Mouse (Mus musculus): ENCODE measurements around the gene Olfr697. TPM values are rescaled to one million over a fixed set of nuclear protein-coding genes. Genes with fewer than 3 reads are reported as not detected.
"Not testable (repeated sequence)": the region's sequence is repeated elsewhere in the genome, so short reads cannot be mapped to it uniquely, and the experiment has no call there.

The Olfr697 gene
- not detected in 2 replicates for total RNA-seq (2014; fragmentation: Nextera tagmentation)
- total RNA-seq (2017): 0.22 TPM in 1 of 2 replicates, not detected in the other
- not detected in 2 replicates for polyA plus RNA-seq (2012)

GRCm38 (mm10) chr7:106742343-106742742 lies at the start of gene Olfr697:
Olfr697 (minus strand) TSS chr7:106742443.
- H3K36me3 ChIP-seq (replicated peaks): no peaks in the 10 kb centered on the region
- TF ChIP-seq TAL1 (conservative IDR thresholded peaks at IDR 0.05; ENCODE audit: low read depth, low read length) (no peak), GATA1 (IDR thresholded peaks at IDR 0.05; ENCODE audit: borderline replicate concordance, low read length) (no peak), CTCF (IDR thresholded peaks at IDR 0.05; ENCODE audit: low read depth, low read length) (no peak), GATA2 (IDR thresholded peaks at IDR 0.05; ENCODE audit: borderline replicate concordance, low read depth, low read length) (no peak), POLR2AphosphoS5 (IDR thresholded peaks at IDR 0.05; ENCODE audit: insufficient replicate concordance, low read depth, low read length) (no peak)
- no peak within 1 kb of the TSS for H3K4me3 ChIP-seq (ENCODE audit: low read depth, low read length)
- no peaks in the 10 kb centered on the region for H3K4me1 ChIP-seq (ENCODE audit: insufficient read depth, low read depth, low read length)
- ATAC-seq (ENCODE audit: extremely low read depth, insufficient number of reproducible peaks, low FRiP score, poor library complexity, severe bottlenecking): no peak
- no peaks in the 10 kb centered on the region for H3K27me3 ChIP-seq (ENCODE audit: insufficient read depth, low read length)
- no peak for DNase-seq (ENCODE audit: low spot score)
- no peaks in the 10 kb centered on the region for H3K9me3 ChIP-seq (replicated peaks)

GRCm38 (mm10) chr7:106788330-106788729 lies 46.1 kb upstream of the Olfr697 start:
- ATAC-seq (ENCODE audit: extremely low read depth, insufficient number of reproducible peaks, low FRiP score, poor library complexity, severe bottlenecking) (peak; percentile 22; the same call in 1 of the 2 replicates), DNase-seq (ENCODE audit: low spot score) (no peak)
- Histone ChIP-seq H3K9me3 (replicated peaks) (no peaks in the 10 kb centered on the region), H3K27me3 (ENCODE audit: insufficient read depth, low read length) (no peaks in the 10 kb centered on the region), H3K36me3 (replicated peaks) (no peaks in the 10 kb centered on the region), H3K4me3 (ENCODE audit: low read depth, low read length) (no peak overlapping the region), H3K4me1 (ENCODE audit: insufficient read depth, low read depth, low read length) (peaks cover 5% of the 10 kb centered on the region; the same call in 1 of the 2 replicates)
- TF ChIP-seq GATA1 (IDR thresholded peaks at IDR 0.05; ENCODE audit: borderline replicate concordance, low read length) (no peak), GATA2 (IDR thresholded peaks at IDR 0.05; ENCODE audit: borderline replicate concordance, low read depth, low read length) (no peak), CTCF (IDR thresholded peaks at IDR 0.05; ENCODE audit: low read depth, low read length) (no peak), TAL1 (conservative IDR thresholded peaks at IDR 0.05; ENCODE audit: low read depth, low read length) (no peak), POLR2AphosphoS5 (IDR thresholded peaks at IDR 0.05; ENCODE audit: insufficient replicate concordance, low read depth, low read length) (no peak)

- not testable (repeated sequence) for DNase-seq (ENCODE audit: low spot score); H3K4me3 ChIP-seq (ENCODE audit: low read depth, low read length); H3K9me3 ChIP-seq (replicated peaks)
Observed at GRCm38 (mm10) chr7:106761008-106761407, 18.8 kb upstream of the Olfr697 start.

GRCm38 (mm10) chr7:106758800-106759199 lies 16.6 kb upstream of the Olfr697 start:
- no peak for DNase-seq (ENCODE audit: low spot score)
- H3K36me3 ChIP-seq (replicated peaks): no peaks in the 10 kb centered on the region
- no peaks in the 10 kb centered on the region for H3K27me3 ChIP-seq (ENCODE audit: insufficient read depth, low read length)
- H3K4me1 ChIP-seq (ENCODE audit: insufficient read depth, low read depth, low read length): peaks cover 3% of the 10 kb centered on the region; the same call in 1 of the 2 replicates
- H3K9me3 ChIP-seq (replicated peaks): no peaks in the 10 kb centered on the region
- no peak for TF ChIP-seq TAL1 (conservative IDR thresholded peaks at IDR 0.05; ENCODE audit: low read depth, low read length)
- no peak for TF ChIP-seq CTCF (IDR thresholded peaks at IDR 0.05; ENCODE audit: low read depth, low read length)
- no peak for TF ChIP-seq GATA2 (IDR thresholded peaks at IDR 0.05; ENCODE audit: borderline replicate concordance, low read depth, low read length)
- no peak for TF ChIP-seq GATA1 (IDR thresholded peaks at IDR 0.05; ENCODE audit: borderline replicate concordance, low read length)
- TF ChIP-seq POLR2AphosphoS5 (IDR thresholded peaks at IDR 0.05; ENCODE audit: insufficient replicate concordance, low read depth, low read length): no peak
- ATAC-seq (ENCODE audit: extremely low read depth, insufficient number of reproducible peaks, low FRiP score, poor library complexity, severe bottlenecking): no peak
- H3K4me3 ChIP-seq (ENCODE audit: low read depth, low read length): no peak overlapping the region

More at GRCm38 (mm10) chr7:106761008-106761407, 18.8 kb upstream of the Olfr697 start:
- H3K4me1 ChIP-seq (ENCODE audit: insufficient read depth, low read depth, low read length); H3K27me3 ChIP-seq (ENCODE audit: insufficient read depth, low read length); H3K36me3 ChIP-seq (replicated peaks); ATAC-seq (ENCODE audit: extremely low read depth, insufficient number of reproducible peaks, low FRiP score, poor library complexity, severe bottlenecking): not testable (repeated sequence)

DNA sequence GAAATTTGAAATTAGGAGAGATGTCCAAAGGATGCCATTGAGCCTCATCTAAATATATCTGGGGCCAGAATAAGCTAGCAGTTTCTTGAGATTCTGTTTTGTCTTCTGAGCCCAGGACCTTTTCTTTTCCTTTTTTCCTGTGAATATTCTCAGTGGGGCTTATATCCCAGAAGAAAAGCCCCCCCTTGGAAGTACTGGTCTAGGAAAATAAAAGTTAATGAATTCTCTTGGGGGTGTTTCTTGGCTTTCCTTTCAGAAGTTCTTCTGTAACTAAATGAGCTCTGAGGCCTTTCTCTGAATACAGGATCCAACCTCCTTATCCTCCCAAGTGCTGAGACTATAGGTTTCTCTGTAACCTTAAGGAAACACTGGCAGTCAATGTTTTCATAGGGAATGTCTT lies 13.1 kb upstream of the Olfr697 start, which contains the start of gene Olfr698:
Gene Olfr698, minus strand, starts transcription at position 101 of the 400 bp plus-strand sequence.
- DNase-seq (ENCODE audit: low spot score) (no peak), ATAC-seq (ENCODE audit: extremely low read depth, insufficient number of reproducible peaks, low FRiP score, poor library complexity, severe bottlenecking) (no peak)
- no peaks in the 10 kb centered on the region for H3K27me3 ChIP-seq (ENCODE audit: insufficient read depth, low read length)
- H3K9me3 ChIP-seq (replicated peaks): no peaks in the 10 kb centered on the region
- H3K4me1 ChIP-seq (ENCODE audit: insufficient read depth, low read depth, low read length): no peaks in the 10 kb centered on the region
- H3K36me3 ChIP-seq (replicated peaks): no peaks in the 10 kb centered on the region
- H3K4me3 ChIP-seq (ENCODE audit: low read depth, low read length): no peak within 1 kb of the TSS
- TF ChIP-seq CTCF (IDR thresholded peaks at IDR 0.05; ENCODE audit: low read depth, low read length) (no peak), GATA2 (IDR thresholded peaks at IDR 0.05; ENCODE audit: borderline replicate concordance, low read depth, low read length) (no peak), GATA1 (IDR thresholded peaks at IDR 0.05; ENCODE audit: borderline replicate concordance, low read length) (no peak), TAL1 (conservative IDR thresholded peaks at IDR 0.05; ENCODE audit: low read depth, low read length) (no peak), POLR2AphosphoS5 (IDR thresholded peaks at IDR 0.05; ENCODE audit: insufficient replicate concordance, low read depth, low read length) (no peak)

DNA sequence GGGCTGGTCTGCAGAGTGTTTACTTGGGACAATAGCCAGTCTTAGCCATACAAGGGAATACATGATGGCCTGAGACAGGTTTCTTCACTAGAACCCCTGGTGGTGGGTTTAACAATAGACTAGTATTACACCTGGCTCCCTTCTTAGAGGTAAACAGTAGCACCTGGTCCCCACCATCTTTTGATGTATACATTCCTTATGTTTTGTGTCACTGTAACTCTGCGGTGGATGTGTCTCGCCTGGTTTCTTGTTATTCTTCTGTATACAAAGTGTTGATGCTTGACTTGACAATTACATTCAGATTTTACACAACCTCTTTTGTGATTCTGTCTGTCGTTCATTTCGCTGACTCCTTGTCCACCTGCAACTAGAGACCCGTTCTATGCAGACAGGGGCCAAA lies 3.6 kb upstream of the Olfr697 start:
- Histone ChIP-seq H3K36me3 (replicated peaks) (no peaks in the 10 kb centered on the region), H3K9me3 (replicated peaks) (no peaks in the 10 kb centered on the region), H3K27me3 (ENCODE audit: insufficient read depth, low read length) (no peaks in the 10 kb centered on the region), H3K4me3 (ENCODE audit: low read depth, low read length) (no peak overlapping the region), H3K4me1 (ENCODE audit: insufficient read depth, low read depth, low read length) (no peaks in the 10 kb centered on the region)
- DNase-seq (ENCODE audit: low spot score): no peak
- no peak for ATAC-seq (ENCODE audit: extremely low read depth, insufficient number of reproducible peaks, low FRiP score, poor library complexity, severe bottlenecking)
- TF ChIP-seq GATA1 (IDR thresholded peaks at IDR 0.05; ENCODE audit: borderline replicate concordance, low read length): no peak
- no peak for TF ChIP-seq TAL1 (conservative IDR thresholded peaks at IDR 0.05; ENCODE audit: low read depth, low read length)

- ATAC-seq (ENCODE audit: extremely low read depth, insufficient number of reproducible peaks, low FRiP score, poor library complexity, severe bottlenecking) (no peak), DNase-seq (ENCODE audit: low spot score) (no peak)
- H3K4me1 ChIP-seq (ENCODE audit: insufficient read depth, low read depth, low read length): no peaks in the 10 kb centered on the region; the same call in 1 of the 2 replicates
- H3K36me3 ChIP-seq (replicated peaks): no peaks in the 10 kb centered on the region
- H3K9me3 ChIP-seq (replicated peaks): no peaks in the 10 kb centered on the region
- TF ChIP-seq TAL1 (conservative IDR thresholded peaks at IDR 0.05; ENCODE audit: low read depth, low read length): no peak
- TF ChIP-seq CTCF (IDR thresholded peaks at IDR 0.05; ENCODE audit: low read depth, low read length): no peak
- no peaks in the 10 kb centered on the region for H3K27me3 ChIP-seq (ENCODE audit: insufficient read depth, low read length)
- no peak overlapping the region for H3K4me3 ChIP-seq (ENCODE audit: low read depth, low read length)
Observed at GRCm38 (mm10) chr7:106737028-106737427, 5.2 kb downstream of the Olfr697 start.

Measured in G1E (cell line).